Mouse (Mus musculus) urinary bladder, adult 18-20 months (tissue): ENCODE results near the gene Sh2d3c.

Experiments used
- DNase-seq, 2 experiments: peaks; one replicate each; pipeline ENCODE4 v3.0.0; 2022; ENCODE audit warnings: low spot score in 2 of 2, mixed read lengths in 2 of 2

The Sh2d3c gene

DNA sequence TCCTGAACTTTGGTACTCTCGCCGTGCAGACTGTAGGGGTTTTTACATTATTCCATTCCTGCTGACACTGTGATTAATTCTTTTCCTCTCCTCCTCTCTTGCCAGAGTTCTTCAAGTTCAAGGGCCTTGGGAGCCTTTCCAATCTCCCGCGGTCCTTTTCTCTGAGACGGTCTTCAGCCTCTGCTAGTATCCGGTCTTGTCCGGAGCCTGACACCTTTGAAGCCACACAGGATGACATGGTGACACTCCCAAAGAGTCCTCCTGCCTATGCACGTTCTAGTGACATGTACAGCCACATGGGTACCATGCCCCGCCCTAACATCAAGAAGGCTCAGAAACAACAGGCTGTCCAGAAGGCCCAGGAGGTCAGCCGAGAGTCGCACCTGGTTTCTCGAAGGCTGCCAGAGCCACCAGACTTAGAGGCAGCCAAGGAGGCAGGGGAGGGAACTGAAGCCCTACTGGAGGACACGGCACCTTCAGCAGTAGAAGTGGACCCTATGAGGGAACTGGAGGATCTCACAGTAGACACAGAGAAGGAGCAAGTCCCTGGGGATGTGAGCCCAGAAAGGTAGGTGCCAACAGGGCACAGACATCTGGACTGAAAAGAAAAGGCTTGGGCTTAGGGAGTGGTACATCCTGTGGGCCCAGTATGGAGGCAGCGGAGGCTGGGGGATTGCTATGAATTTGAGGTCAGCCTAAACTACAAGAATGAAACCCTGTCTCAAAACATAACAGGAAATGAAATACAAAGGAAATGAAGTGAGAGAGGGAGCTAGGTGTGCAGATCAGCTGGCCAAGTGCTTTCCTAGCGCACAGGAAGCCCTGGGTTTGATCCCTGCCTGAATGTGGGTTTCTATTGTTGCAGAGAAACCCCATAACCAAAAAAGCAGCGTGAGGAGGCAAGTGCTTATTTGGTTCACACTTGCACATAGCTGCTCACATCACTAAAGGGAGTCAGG is 4.3 kb downstream of the Sh2d3c start:
- no peak for DNase-seq

DNA sequence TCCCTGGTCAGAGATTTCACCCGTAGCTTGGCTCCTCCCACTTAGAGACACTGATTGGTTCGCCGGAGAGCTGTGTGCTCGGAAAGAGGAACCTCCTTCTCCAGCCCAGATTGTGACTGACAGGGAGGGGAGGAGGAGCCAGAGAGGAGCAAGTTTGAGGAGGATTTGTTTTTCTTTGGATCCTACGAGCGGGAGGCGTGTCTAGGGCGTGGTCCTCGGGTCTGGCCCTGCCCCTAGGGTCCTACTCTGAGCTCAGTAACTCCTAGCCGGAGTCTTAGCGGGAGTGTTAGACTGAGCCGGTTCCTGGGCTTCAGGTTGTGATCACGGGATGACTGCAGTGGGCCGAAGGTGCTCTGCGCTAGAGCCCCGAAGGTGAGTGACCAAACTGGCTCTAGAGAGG is 6.6 kb downstream of the Sh2d3c start:
- peak; percentile 86 to 91 for DNase-seq

DNA sequence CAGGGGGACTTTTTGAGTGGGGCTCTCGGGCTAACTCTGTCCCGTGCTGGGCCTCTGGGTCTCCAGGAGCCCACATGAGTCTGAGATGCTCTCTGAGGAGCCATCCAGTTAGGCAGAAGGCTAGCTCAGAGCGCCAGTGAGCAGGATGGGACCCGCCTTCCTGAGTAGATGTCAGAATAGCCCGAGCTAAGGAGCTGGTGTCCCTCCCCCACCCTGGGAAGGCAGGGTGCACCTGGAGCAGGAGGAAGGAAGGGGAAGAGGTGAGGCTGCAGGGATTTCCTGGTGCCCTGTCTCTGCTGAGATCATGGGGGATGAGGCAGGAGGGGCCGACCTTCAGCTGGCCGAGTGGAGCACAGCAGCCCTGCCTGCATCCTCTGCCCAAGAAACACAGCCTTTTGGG is 7.6 kb downstream of the Sh2d3c start:
- DNase-seq = no peak

DNA sequence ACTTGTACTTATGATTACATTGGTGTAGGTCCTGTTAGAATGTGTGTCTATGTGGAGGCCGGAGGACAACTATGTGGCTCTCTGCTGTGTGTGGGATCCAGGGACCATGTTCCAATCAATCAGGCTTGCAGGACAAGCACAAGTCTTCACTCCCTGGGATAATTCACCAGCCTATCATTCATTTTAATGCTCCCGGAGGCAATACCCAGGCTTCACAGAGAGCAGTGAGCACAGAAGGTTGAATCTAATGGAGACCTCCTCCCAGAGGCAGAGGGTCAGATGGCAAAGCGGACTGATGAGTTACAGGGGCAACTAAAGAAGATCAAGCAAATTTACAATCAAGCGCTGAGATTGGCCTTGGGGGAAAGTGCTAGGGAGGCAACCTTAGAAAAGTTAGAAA is 8.7 kb downstream of the Sh2d3c start:
- no peak for DNase-seq

DNA sequence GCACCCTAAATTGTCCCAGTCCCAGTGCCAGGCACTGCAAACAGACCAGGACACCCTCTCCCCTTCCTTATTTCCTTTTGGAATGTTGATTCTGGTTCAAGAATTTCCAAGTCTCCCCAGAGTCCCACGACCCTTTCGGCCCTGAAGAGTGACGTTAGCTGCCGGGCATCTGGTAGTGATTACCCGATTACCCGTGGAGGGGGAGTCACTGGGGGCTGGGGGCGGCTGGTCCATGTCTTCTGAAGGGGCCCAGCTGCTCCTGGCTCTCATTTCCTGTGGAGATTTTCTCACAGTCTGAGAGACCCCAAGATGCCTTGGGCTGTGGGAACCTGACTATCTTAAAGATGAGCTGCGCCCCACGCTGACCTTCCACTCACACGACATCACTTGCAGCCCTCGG is 10.0 kb downstream of the Sh2d3c start:
- no peak for DNase-seq

DNA sequence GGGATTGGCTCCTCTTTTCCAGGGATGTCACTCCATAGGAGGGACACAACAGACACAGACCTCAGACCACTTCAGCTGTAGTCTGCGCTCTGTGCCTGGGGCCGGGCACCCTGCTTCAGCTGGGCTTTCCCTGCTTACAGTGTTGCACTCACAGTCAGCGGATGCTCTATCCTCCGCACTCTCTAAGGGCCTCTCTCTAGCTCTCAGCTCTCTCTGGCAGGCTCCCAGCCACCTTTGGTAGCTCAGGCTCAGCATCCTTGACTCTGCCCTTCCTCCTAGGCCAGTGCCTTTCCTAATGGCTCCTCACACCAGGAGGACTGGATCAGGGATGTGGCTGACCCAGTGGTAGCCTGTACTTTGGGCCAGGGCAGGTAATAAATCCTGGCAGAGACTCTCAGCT is 11.1 kb downstream of the Sh2d3c start:
- DNase-seq = no peak

DNA sequence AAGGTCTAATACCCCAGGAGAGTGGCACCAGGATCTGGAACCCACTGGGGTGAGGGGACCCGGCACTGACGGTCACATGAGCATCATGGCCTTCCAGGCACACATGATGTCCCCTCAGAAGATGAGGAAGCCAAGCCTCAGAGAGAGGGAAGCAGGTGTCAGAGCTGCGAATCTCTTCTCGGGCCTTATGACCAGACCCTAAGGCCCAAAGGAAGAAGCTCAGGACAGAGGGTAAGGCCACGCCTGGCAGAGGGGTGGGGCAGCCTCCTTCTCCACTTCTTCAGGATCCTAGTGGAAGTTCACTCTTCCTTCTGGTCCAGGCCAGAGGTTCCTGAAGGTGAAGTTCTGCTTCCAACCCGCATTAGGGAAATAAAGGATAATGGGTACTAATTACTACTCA is 11.8 kb downstream of the Sh2d3c start:
- DNase-seq = no peak

DNA sequence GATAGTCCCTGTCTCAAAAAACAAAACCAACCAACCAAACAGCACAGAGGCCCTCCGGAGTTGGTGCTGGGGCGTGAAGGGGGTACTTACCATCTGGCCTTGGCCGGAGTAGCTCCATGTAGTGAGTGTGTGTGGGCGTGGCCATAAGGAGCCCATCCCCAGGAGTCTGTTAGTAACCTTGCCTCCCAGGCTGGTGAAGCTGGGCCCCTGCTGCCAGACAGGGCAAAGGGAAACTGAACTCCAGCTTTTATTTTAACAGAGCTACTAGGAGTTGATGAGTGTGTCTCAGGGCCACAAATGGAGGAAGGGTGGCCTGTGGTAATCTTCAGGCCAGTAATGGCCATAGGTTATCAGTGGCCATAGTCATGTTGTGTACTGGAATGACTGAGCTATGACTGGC is 13.6 kb downstream of the Sh2d3c start:
- DNase-seq = no peak

DNA sequence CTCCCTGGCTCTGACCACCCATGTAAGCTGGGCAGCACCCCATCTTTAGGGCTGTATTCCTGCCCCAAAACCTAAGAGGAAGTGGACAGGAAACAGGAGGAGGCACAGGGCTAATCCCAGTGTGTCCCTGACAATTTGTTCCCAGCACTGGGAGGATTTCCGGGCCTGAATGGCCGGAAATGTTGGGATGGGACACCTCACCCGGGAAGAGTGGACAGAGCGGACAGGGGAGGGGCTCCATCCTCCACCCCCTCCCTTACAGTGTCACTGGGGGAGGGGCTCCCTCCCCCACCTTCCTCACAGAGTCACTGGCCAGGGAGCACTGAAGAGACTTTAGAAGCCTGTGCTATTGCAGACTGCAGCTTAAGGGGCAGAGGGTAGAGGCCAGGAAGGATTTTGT is 14.1 kb downstream of the Sh2d3c start:
- no peak for DNase-seq

DNA sequence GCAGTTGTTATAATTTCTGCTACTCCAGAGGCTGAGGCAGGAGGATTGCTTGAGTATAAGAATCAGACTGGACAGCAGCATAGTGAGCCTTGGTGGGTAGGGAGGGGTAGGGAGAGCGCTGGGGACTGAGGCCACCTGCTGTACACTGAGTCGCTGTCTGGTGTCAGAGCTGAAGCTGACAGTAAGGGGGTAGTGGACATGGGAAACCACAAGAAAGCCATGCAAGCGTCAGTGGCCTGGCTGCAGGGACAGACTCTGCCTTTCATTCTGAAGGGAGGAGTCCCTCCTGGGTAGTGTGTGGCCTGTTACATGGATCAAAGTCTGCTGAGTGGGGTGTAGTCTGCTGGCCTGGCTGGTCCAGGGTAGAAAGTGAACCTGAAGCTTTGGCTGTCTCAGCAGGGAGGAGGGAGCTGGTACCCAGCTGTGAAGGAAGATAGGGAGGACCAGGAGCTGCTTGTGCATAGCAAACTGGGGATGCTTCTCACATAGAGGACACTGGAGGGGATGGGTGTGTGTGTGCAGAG is 15.5 kb downstream of the Sh2d3c start:
- no peak for DNase-seq

DNA sequence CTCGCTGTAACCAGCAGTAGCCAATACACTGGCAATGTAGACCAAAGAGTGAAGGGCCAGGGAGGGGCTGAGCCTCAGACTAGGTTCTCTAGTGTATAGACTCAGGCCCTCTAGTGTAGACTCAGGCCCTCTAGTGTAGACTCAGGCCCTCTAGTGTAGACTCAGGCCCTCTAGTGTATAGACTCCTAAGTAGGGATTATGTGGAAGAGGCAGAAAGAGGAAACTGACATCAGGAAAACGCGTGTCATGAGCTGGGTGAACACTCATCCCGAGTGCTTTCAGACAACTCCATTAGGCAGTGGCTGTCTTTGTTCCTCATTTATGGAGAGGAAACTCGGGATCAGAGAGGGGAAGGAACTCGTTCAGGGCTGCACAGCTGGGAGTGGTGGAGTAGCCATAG is 16.2 kb downstream of the Sh2d3c start:
- DNase-seq = no peak

DNA sequence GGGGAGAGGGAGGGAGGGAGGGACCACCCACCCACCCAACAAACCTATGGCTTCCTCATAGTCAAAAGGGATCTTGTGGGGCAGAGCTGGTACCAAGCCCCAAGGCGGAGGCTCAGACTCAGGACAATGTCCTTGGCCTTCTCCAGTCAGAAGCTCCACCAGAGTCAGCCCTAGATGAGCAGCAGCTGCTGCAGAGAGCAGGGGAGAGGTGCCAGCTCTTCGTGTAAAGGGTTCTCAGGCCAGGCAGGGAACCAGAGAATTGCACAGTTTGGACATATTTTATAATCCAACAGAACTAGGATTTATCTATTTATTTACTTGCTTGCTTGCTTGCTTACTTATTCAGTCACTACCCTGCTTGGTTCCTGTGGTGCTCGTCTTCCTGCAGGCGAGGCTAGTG is 18.5 kb downstream of the Sh2d3c start:
- DNase-seq = no peak

DNA sequence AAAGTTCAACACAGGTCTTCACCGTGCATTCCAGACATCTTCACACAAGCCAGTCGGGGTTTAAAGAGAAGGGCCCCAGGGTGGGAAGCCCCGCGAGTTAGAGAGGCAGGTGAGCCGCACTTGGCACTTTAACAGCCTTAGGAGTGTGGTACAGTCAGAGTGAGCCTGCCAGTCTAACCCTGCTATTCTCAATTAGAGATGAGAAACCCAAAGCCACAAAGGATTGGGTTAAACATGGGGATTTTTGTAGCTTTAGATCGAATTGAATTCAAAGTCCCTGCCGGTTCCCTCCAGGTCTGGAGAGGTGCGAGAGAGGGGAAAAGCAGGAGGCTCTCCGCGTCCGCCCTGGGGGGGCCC is 20.0 kb downstream of the Sh2d3c start, which contains the start of gene 6330409D20Rik:
6330409D20Rik (minus strand) TSS at position 101 of the 357 bp plus-strand sequence.
- DNase-seq = no peak

DNA sequence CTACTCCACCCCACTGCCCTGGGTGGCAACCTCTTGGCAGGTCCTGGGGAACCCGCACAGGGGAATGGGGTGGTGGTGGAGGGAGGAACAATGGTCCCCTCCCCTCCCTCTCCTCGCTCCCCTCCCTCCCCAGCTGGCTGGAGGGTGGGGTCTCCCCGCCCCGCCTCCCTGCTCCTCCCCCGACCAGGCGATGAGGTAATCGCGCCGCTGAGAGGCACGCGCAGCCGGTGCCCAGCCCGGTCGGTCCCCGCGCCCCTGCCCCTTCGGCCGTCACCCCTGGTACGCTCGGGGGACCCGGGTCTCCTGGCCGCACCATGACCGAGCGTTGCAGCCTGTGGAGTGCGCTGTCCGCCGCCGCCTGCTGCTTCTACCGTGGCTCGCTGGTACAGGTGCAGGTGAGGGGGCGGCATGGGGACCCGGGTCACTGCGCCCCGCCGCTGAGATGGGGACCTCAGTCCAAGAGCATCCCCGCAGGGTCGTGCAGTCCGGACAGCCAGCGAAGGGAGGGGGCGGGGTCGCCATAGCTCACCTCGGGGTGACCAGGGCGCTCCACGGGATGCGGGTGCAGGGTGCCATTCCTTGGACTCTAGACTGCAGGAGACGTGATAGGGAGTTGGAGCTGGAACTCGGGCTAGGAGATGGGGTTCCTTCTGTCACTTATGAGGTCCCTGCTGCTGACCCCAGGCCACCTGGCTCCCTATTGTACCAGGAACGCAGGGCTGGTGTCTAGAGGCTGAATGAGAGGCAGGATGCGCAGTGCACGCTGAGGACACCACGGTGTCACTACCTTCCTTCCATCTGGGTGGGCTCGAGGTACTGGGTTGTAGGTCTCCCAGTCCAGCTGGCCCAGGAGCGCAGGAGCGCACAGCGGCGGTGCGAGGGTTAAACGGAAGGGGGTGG is 20.7 kb downstream of the Sh2d3c start:
- no peak for DNase-seq

DNA sequence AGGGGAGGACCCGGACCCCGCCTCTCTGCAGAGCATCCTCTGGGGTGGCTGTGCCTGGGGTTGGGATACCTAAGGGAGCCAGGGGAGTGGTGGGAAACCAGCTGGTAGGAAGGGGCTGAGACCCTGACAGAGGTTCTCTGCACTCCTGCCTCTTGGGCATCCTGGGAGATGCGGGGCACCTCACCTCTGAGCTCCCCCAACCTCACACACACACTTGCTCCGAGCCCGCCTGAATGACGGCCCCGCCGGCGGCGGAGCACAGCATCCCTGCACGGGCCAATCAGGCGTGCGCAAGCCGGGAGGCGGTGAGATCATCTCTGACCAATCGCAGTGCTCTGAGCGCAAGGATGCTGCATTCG is 21.3 kb downstream of the Sh2d3c start:
- no peak for DNase-seq

DNA sequence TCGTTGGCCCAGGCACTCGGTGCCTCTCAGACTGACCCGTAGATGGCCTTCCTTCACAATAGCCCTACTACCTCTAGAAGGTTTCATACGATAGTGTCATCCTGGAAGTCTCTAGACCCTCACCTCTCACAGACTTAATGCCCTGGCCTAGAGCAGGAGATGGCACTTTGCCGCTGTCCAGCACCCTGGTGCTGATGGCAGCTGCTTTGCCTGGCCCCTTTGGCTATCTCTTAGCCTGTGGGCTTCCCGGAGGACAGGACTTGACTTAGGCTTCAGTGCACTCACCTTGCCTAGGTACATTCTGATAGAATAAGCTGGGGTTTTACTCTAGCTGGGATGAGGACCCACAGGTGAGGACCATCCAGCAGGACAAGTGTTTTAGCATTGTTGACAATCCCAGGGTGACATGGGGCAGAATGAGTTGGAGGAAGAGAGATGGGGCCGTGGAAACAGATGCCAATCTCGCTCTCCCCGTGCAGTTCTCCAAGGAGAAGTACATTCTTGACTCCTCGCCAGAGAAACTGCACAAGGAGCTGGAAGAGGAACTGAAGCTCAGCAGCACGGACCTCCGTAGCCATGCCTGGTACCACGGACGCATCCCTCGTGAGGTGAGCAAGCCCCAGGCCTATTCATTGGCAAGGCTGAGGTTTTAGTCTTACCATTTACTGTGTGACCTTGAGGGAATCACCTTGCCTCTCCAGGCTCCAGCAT is 23.6 kb downstream of the Sh2d3c start:
- DNase-seq = no peak

DNA sequence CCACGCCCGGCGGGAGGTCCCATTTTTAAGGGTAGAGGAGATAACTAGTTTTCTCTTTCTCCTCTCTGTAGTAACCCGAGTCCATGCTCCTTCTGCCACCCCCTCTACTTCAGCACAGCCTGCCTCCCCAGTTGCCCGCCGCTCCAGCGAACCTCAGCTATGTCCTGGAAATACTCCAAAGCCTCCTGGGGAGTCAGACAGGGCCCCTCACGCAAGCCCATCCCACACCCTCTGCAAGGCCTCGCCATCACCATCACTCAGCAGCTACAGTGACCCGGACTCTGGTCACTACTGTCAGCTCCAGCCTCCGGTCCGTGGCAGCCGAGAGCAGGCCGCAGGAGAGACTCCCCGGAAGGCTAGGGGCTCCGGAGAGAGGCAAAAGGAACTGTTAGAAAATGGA is 28.2 kb downstream of the Sh2d3c start:
- DNase-seq = no peak

DNA sequence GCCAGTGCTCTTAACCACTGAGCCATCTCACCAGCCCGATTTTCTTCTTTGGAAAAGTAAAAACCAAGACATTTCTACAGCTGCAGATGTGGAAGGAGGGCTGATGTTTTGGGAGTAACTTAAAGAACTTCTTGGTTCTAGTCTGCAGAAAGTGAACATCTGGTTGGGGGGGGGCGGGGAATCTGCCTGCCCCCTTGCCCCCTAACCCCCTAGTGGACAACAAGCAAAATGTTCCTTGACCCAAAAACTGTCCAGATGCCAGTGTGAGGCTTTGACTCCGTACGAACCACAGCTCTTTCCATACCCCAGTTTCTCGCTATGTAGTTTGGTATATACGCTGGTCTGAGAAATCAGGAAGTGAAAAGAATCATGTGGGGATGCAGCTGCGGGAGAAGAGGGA is 29.3 kb downstream of the Sh2d3c start:
- no peak for DNase-seq

DNA sequence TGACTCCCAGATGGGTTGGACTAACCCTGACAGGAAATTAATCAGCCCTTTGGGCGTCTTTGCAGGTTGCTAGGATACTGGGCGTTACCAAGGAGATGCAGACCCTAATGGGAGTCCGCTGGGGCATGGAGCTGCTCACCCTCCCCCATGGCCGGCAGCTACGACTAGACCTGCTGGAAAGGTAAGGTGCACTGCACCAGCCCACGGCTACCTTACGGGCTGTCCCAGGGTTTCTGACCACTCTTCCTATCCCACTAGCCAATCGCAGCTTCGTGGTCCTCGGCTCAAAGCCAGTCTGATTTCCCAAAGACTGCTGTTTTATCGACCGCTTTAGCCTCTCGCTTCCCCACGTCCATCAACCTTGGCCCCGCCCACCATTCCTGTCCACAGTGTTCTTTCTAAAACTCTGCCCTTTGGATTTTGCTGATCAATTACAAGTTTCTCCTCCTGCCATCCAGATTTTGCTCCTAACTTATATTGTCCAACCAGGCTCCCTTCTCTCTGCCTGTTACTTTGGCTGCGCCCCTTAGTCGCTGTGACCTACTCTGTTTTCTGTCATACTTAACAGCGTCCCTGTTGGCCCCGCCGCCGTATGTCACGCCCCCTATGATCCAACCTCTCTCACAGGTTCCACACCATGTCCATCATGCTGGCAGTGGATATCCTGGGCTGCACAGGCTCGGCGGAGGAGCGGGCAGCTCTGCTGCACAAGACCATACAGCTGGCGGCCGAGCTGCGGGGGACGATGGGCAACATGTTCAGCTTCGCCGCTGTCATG is 30.2 kb downstream of the Sh2d3c start:
- DNase-seq = peak; percentile 67 to 68

DNA sequence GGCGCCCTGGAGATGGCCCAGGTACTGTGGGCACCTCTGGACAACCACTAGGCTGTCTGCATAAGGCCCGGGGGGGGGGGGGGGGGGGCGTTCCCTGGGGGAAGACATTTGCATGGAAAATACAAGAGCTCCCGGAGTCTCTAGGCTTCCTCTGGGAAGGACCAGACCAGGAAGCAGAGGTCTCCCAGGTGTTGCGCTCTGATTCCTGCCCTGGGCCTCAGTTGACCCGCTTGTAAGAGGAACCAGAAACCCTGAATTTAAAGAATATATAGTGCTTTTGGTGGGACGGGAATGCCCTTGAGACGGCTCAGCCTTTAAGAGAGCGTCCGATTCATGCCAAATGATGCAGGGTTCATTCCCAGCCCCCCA is 30.8 kb downstream of the Sh2d3c start:
- no peak for DNase-seq

DNA sequence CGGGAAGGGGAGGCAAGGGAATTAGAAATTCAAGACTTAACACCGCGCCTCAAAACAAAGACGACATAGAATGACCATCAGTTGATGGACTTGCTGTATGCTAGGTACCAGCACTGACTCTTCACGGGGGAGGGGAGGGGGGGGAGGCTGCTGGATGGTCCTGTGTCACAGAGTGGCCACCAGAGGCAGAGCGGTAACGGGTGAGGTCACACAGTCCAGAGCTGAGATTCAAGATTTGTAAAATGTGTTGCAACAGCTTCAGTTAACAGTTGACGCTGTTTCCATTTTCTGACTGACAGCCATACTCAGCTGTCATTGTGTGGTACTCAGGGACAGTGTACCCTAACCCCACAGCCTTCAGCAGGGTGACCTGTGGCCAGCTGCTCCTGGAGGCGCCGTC is 31.3 kb downstream of the Sh2d3c start:
- DNase-seq = no peak
